Mouse (Mus musculus): ENCODE results near the gene Reps2. TPM values are rescaled to one million over a fixed set of nuclear protein-coding genes. Genes with fewer than 3 reads are reported as not detected.

Gene Reps2
- total and polyA plus RNA-seq, 3 experiments = 2.2 to 2.8 TPM; not detected in 1

- peaks cover 0 to 3% of the 10 kb centered on the region in 2 experiments; a peak in 1 of 4 replicates for H3K4me1 ChIP-seq (ENCODE audit: control insufficient read depth in 1 of 2, insufficient read depth in 2 of 2, low read length in 2 of 2)
- H3K79me2 ChIP-seq (ENCODE audit: control insufficient read depth, insufficient read depth, low read length, poor library complexity) = no peaks in the 10 kb centered on the region
- H3K9me3 ChIP-seq (replicated peaks; ENCODE audit: insufficient read depth, low read length) = no peaks in the 10 kb centered on the region
- TF ChIP-seq TCF12 (IDR thresholded peaks at IDR 0.05; ENCODE audit: low read depth, low read length) (peak; percentile 89), RCOR1 (IDR thresholded peaks at IDR 0.05; ENCODE audit: low read depth, low read length) (peak; percentile 73), MAX (IDR thresholded peaks at IDR 0.05; ENCODE audit: low read length) (no peak), CHD2 (IDR thresholded peaks at IDR 0.05; ENCODE audit: low read length) (no peak), MAZ (IDR thresholded peaks at IDR 0.05; ENCODE audit: low read depth, low read length) (no peak), CHD1 (IDR thresholded peaks at IDR 0.05; ENCODE audit: low read depth, low read length) (no peak), TAL1 (IDR thresholded peaks at IDR 0.05; ENCODE audit: low read length) (peak; percentile 78), SIN3A (IDR thresholded peaks at IDR 0.05; ENCODE audit: low read length) (no peak), BHLHE40 (IDR thresholded peaks at IDR 0.05; ENCODE audit: borderline replicate concordance, low read depth, low read length) (no peak), POLR2AphosphoS5 (IDR thresholded peaks at IDR 0.05; ENCODE audit: borderline replicate concordance, low read depth, low read length) (no peak), ETS1 (IDR thresholded peaks at IDR 0.05; ENCODE audit: low read depth, low read length) (peak; percentile 34; the same call in 1 of the 2 replicates), ZNF384 (IDR thresholded peaks at IDR 0.05; ENCODE audit: low read depth, low read length) (no peak), POLR2AphosphoS2 (IDR thresholded peaks at IDR 0.05; ENCODE audit: low read length) (no peak), UBTF (IDR thresholded peaks at IDR 0.05; ENCODE audit: borderline replicate concordance, insufficient read depth, low read depth, low read length) (no peak), EP300 (IDR thresholded peaks at IDR 0.05; ENCODE audit: low read depth in 1 of 2, low read length in 2 of 2) (peak; percentile 80 to 82), GATA1 (IDR thresholded peaks at IDR 0.05; ENCODE audit: low read depth, low read length) (peak; percentile 93), NRF1 (IDR thresholded peaks at IDR 0.05; ENCODE audit: insufficient read depth, low read depth, low read length, poor library complexity, severe bottlenecking) (no peak), NELFE (IDR thresholded peaks at IDR 0.05; ENCODE audit: low read depth, low read length) (no peak), HCFC1 (IDR thresholded peaks at IDR 0.05; ENCODE audit: low read depth, low read length) (no peak)
- H3K27ac ChIP-seq (ENCODE audit: control insufficient read depth, low read depth, low read length) = no peak overlapping the region
- H3K9ac ChIP-seq (ENCODE audit: control insufficient read depth, low read depth, low read length, poor library complexity, severe bottlenecking) = no peak overlapping the region
- DNase-seq (ENCODE audit: low read depth, low spot score) = peak; percentile 52
- H3K27me3 ChIP-seq (ENCODE audit: control insufficient read depth in 1 of 2, insufficient read depth in 2 of 2, low read length in 2 of 2) = no peaks in the 10 kb centered on the region
- peaks cover 0 to 14% of the 10 kb centered on the region in 2 experiments; a peak in 2 of 4 replicates for H3K36me3 ChIP-seq (ENCODE audit: control insufficient read depth in 1 of 2, insufficient read depth in 2 of 2, low read length in 2 of 2)
- no peak overlapping the region for H3K4me3 ChIP-seq (ENCODE audit: control insufficient read depth in 1 of 2, insufficient read depth in 1 of 2, low read depth in 2 of 2, low read length in 2 of 2)
Measured at GRCm38 (mm10) chrX:162470213-162470612, 173.2 kb downstream of the Reps2 start.

- peaks cover 3 to 4% of the 10 kb centered on the region in 2 experiments; a peak in 2 of 4 replicates for H3K4me1 ChIP-seq (ENCODE audit: control insufficient read depth in 1 of 2, insufficient read depth in 2 of 2, low read length in 2 of 2)
- no peak for TF ChIP-seq POLR2AphosphoS5 (IDR thresholded peaks at IDR 0.05; ENCODE audit: borderline replicate concordance, low read depth, low read length)
- no peak for TF ChIP-seq MAZ (IDR thresholded peaks at IDR 0.05; ENCODE audit: low read depth, low read length)
- no peak for TF ChIP-seq ETS1 (IDR thresholded peaks at IDR 0.05; ENCODE audit: low read depth, low read length)
- no peak for TF ChIP-seq SMC3 (IDR thresholded peaks at IDR 0.05; ENCODE audit: low read depth, low read length)
- TF ChIP-seq POLR2AphosphoS2 (IDR thresholded peaks at IDR 0.05; ENCODE audit: low read length) = no peak
- TF ChIP-seq ZMIZ1 (IDR thresholded peaks at IDR 0.05; ENCODE audit: low read depth, low read length) = no peak
- TF ChIP-seq KAT2A (conservative IDR thresholded peaks at IDR 0.05; ENCODE audit: low read depth, low read length) = no peak
- TF ChIP-seq ZC3H11A (IDR thresholded peaks at IDR 0.05; ENCODE audit: low read depth, low read length) = no peak
- TF ChIP-seq CTCF (IDR thresholded peaks at IDR 0.05 in 2 of 3, conservative IDR thresholded peaks at IDR 0.05 in 1 of 3; ENCODE audit: control insufficient read depth in 1 of 3, insufficient read depth in 1 of 3, low read depth in 2 of 3, low read length in 3 of 3, poor library complexity in 1 of 3, severe bottlenecking in 1 of 3) = no peak
- no peak for TF ChIP-seq UBTF (IDR thresholded peaks at IDR 0.05; ENCODE audit: borderline replicate concordance, insufficient read depth, low read depth, low read length)
- no peak for TF ChIP-seq GATA1 (IDR thresholded peaks at IDR 0.05; ENCODE audit: low read depth, low read length)
- no peak for TF ChIP-seq ELF1 (IDR thresholded peaks at IDR 0.05; ENCODE audit: low read depth, low read length)
- TF ChIP-seq RCOR1 (IDR thresholded peaks at IDR 0.05; ENCODE audit: low read depth, low read length) = no peak
- no peak for TF ChIP-seq SIN3A (IDR thresholded peaks at IDR 0.05; ENCODE audit: low read length)
- TF ChIP-seq POLR2A (IDR thresholded peaks at IDR 0.05; ENCODE audit: control insufficient read depth in 1 of 2, insufficient read depth in 1 of 2, low read depth in 1 of 2, low read length in 2 of 2, poor library complexity in 1 of 2) = no peak
- no peaks in the 10 kb centered on the region for H3K79me2 ChIP-seq (ENCODE audit: control insufficient read depth, insufficient read depth, low read length, poor library complexity)
- H3K27ac ChIP-seq (ENCODE audit: control insufficient read depth, low read depth, low read length) = no peak overlapping the region
- no peak overlapping the region for H3K4me3 ChIP-seq (ENCODE audit: control insufficient read depth in 1 of 2, insufficient read depth in 1 of 2, low read depth in 2 of 2, low read length in 2 of 2)
- H3K9me3 ChIP-seq (replicated peaks; ENCODE audit: insufficient read depth, low read length) = no peaks in the 10 kb centered on the region
- H3K36me3 ChIP-seq (ENCODE audit: control insufficient read depth in 1 of 2, insufficient read depth in 2 of 2, low read length in 2 of 2) = peaks cover 0 to 12% of the 10 kb centered on the region in 2 experiments; a peak in 2 of 4 replicates
- H3K9ac ChIP-seq (ENCODE audit: control insufficient read depth, low read depth, low read length, poor library complexity, severe bottlenecking) = no peak overlapping the region
- no peaks in the 10 kb centered on the region for H3K27me3 ChIP-seq (ENCODE audit: control insufficient read depth in 1 of 2, insufficient read depth in 2 of 2, low read length in 2 of 2)
- DNase-seq (ENCODE audit: low read depth, low spot score) = no peak
Measured at GRCm38 (mm10) chrX:162462156-162462555, 181.3 kb downstream of the Reps2 start.
